Mouse (Mus musculus) heart, embryonic 11.5 days (tissue): ENCODE results near the gene Cipc. TPM values are rescaled to one million over a fixed set of nuclear protein-coding genes. Genes with fewer than 3 reads are reported as not detected.
A peak's percentile ranks its signal among the peaks of the same experiment; 100 is the strongest.

Experiments used
- ATAC-seq: fragments of 200-750 bp; cut with Nextera tagmentation; replicated peaks from 2 replicates; pipeline ENCODE4 v1.8.0; 2017; ENCODE audit warnings: moderate library complexity; ENCODE audit not compliant: insufficient number of reproducible peaks, low FRiP score, low TSS enrichment
- H3K27ac ChIP-seq: fragments of 300-500 bp; sonication (generic); 2 replicates; pipeline ENCODE4 v1.5.1; 2014; ENCODE audit warnings: mild to moderate bottlenecking, low read depth, low read length
- H3K27me3 ChIP-seq: fragments of 300-500 bp; sonication (generic); 2 replicates; pipeline ENCODE4 v1.6.1; 2014; ENCODE audit warnings: mild to moderate bottlenecking, low read length, mixed read lengths; ENCODE audit not compliant: control insufficient read depth, insufficient read depth
- H3K36me3 ChIP-seq: fragments of 300-500 bp; sonication (generic); 2 replicates; pipeline ENCODE4 v1.6.1; 2014; ENCODE audit warnings: mild to moderate bottlenecking, low read length, moderate library complexity, mixed read lengths; ENCODE audit not compliant: control insufficient read depth, insufficient read depth
- H3K4me1 ChIP-seq: fragments of 300-500 bp; sonication (generic); 2 replicates; pipeline ENCODE4 v1.6.1; 2014; ENCODE audit warnings: low read length; ENCODE audit not compliant: control insufficient read depth, insufficient read depth
- H3K4me2 ChIP-seq: fragments of 300-500 bp; sonication (generic); 2 replicates; pipeline ENCODE4 v1.6.1; 2014; ENCODE audit warnings: mild to moderate bottlenecking, moderate library complexity
- H3K4me3 ChIP-seq: fragments of 300-500 bp; sonication (generic); 2 replicates; pipeline ENCODE4 v1.5.1; 2014; ENCODE audit warnings: low read depth, low read length
- H3K9ac ChIP-seq: fragments of 300-500 bp; sonication (generic); 2 replicates; pipeline ENCODE4 v1.6.1; 2014; ENCODE audit warnings: mild to moderate bottlenecking, low read depth, low read length, moderate library complexity
- H3K9me3 ChIP-seq: fragments of 300-500 bp; sonication (generic); replicated peaks from 2 replicates; pipeline ENCODE4 v1.6.1; 2016; ENCODE audit warnings: low read length; ENCODE audit not compliant: control insufficient read depth
- WGBS: fragments of 180-500 bp; shearing (Covaris S2); extraction: QIAGEN DNeasy Blood & Tissue Kit; methylation state at CpG from one replicate; pipeline ENCODE4 v1.1.7; 2014; ENCODE audit not compliant: insufficient replicate concordance; 5-methylcytosine and 5-hydroxymethylcytosine counted together
- polyA plus RNA-seq: library from polyadenylated mRNA; unstranded; fragments of >200 nt; fragmentation: Nextera tagmentation; extraction: Ambion mirVana; gene quantifications from 2 replicates; pipeline ENCODE4 v1.2.1, GENCODE M21; 2014

The Cipc gene
- polyA plus RNA-seq, 1 experiment from 2014 or later: 26.7 TPM

DNA sequence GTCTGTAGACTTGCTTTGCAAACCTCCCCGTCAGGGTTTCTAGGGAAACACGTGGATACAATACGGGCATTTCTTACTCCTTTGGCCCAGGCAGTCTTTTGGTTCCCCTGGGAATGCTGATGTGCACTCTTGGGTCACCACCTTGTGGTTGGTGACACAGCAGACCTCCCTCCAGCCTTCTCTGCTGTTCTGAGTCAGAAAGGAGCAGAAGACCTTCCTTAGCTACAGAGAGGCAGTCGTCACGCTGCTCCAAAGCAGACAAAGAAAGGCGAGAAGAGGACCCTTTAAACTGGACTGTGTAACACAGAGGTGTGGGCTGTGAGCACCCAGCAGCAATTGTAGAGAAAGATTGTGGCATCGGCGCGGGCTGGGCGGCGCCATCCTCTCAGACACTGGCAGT is 5.7 kb upstream of the Cipc start:
- 55% methylated on average over 11 of the region's 11 CpGs for WGBS
- peak overlapping the region; percentile 18; the same call in 1 of the 2 replicates for H3K27ac ChIP-seq
- no peaks in the 10 kb centered on the region for H3K36me3 ChIP-seq
- no peak overlapping the region for H3K4me3 ChIP-seq
- H3K9me3 ChIP-seq: no peaks in the 10 kb centered on the region
- no peaks in the 10 kb centered on the region for H3K27me3 ChIP-seq
- H3K4me1 ChIP-seq: peaks cover 4% of the 10 kb centered on the region; the same call in 1 of the 2 replicates
- no peak overlapping the region for H3K4me2 ChIP-seq
- H3K9ac ChIP-seq: 0 out of 2 replicates have a peak overlapping the region, but pooled peaks have one; percentile 29
- no peak for ATAC-seq

DNA sequence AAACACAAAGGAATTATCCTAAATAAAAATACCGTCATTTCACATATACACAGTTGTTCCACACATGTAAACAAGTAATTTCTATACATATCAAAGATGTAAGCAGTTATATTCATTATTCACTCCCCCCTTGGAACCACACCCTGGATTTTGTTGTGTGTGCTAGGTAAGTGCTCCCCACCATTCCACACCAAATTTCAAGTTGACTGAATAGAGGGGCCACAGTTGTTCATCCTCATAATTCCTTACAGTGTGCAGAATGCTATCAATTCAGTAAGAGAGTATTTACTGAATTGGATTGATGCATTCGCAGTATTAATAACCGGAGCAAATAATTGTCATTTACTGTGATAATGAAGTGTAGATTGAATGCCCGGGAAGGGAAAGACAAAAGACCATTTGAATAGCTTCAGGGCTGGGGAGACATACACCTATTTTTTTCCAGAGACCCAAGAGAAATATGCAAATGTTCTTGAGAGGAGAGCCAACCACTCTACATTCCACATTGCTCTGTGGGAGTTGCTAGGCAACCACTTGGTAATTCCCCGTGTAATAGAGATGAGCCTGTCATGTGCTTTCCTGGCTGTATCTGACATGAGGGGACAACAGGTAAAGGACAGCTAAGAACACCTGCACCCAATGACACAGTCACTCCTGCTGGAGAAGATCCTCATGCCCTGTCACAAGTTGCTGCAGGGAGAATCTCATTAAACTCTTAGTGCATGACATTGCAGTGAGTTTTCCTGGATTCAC is 4.9 kb upstream of the Cipc start:
- Histone ChIP-seq H3K27ac (no peak overlapping the region), H3K4me1 (peaks cover 4% of the 10 kb centered on the region; the same call in 1 of the 2 replicates), H3K9ac (no peak overlapping the region), H3K36me3 (no peaks in the 10 kb centered on the region), H3K4me2 (peak overlapping the region; percentile 17; the same call in 1 of the 2 replicates), H3K4me3 (no peak overlapping the region), H3K9me3 (no peaks in the 10 kb centered on the region), H3K27me3 (no peaks in the 10 kb centered on the region)
- WGBS: 58% methylated on average over 5 of the region's 5 CpGs
- ATAC-seq: no peak

DNA sequence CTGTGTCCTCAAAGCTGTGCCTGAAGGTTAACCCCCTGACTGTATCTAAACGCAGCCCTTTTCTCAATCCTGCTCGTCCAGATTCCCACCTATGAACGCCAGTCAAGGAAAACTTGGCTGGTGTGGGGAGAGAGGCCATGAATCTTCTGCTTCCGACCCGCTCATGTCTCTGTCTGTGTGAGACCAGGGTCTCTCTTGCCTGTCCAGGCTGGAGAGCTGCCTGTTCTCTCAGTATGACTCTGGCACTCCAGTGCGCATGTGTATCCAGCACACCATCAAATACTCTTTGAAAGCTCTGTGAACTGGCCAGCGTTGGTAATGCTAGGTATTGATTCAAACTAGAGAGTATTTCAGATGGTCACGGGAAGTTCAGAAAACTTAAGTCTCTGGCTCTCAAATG is 3.4 kb upstream of the Cipc start:
- ATAC-seq: no peak
- Histone ChIP-seq H3K27me3 (no peaks in the 10 kb centered on the region), H3K27ac (no peak overlapping the region), H3K9ac (no peak overlapping the region), H3K4me2 (no peak overlapping the region), H3K4me3 (no peak overlapping the region), H3K4me1 (peaks cover 11% of the 10 kb centered on the region), H3K9me3 (no peaks in the 10 kb centered on the region), H3K36me3 (no peaks in the 10 kb centered on the region)
- WGBS: 87% methylated on average over 8 of the region's 8 CpGs

DNA sequence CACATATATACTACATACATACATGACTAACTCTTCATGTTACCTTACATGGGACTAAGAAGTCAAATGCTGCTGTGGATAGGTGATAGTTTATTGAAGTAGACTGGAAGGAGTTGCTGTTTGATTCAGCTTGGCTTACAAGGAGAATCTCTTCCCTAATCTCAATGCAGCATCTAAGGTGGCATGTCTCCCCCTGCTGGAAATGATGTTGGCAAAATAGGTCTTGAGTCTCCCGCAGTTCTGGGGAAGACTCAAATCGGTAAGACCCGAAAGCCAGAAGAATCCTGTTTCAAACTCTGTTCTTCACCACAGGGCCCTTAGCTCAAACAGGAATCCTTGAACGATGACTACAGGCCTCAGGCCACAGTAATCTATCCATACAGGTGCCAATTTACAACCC is 1.7 kb upstream of the Cipc start:
- Histone ChIP-seq H3K27me3 (no peaks in the 10 kb centered on the region), H3K9me3 (no peaks in the 10 kb centered on the region), H3K4me3 (no peak overlapping the region), H3K9ac (no peak overlapping the region), H3K36me3 (no peaks in the 10 kb centered on the region), H3K4me2 (no peak overlapping the region), H3K4me1 (peaks cover 21% of the 10 kb centered on the region), H3K27ac (no peak overlapping the region)
- 15% methylated on average over 4 of the region's 4 CpGs for WGBS
- no peak for ATAC-seq

DNA sequence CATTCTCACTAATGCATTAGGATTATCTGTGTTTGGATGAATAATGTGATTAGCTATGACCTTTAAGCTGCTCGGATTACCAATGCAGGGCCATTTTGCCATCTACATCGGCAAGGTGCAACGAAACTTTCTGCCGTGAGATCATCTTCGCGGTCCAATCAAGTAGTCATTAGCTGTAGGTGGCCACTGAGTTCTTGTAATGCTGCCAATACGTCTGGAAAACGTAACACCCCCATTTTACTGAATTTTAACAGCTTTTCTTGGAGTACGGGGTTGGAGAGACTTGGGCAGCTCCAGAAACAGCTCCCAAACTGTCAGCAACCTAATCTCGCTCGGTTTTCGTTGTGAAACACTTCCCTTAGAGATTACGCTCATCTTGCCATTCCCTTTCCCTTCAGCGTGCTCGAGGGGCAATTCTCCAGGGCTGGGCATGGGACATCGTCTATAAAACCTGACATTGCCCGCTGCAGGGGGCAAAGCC is 502 bp upstream of the Cipc start:
- 1% methylated on average over 17 of the region's 17 CpGs for WGBS
- Histone ChIP-seq H3K27me3 (no peaks in the 10 kb centered on the region), H3K4me2 (peak overlapping the region; percentile 93), H3K4me3 (peak overlapping the region; percentile 60), H3K9me3 (no peaks in the 10 kb centered on the region), H3K36me3 (no peaks in the 10 kb centered on the region), H3K4me1 (peaks cover 26% of the 10 kb centered on the region), H3K9ac (peak overlapping the region; percentile 95), H3K27ac (peak overlapping the region; percentile 99)
- ATAC-seq: no peak

DNA sequence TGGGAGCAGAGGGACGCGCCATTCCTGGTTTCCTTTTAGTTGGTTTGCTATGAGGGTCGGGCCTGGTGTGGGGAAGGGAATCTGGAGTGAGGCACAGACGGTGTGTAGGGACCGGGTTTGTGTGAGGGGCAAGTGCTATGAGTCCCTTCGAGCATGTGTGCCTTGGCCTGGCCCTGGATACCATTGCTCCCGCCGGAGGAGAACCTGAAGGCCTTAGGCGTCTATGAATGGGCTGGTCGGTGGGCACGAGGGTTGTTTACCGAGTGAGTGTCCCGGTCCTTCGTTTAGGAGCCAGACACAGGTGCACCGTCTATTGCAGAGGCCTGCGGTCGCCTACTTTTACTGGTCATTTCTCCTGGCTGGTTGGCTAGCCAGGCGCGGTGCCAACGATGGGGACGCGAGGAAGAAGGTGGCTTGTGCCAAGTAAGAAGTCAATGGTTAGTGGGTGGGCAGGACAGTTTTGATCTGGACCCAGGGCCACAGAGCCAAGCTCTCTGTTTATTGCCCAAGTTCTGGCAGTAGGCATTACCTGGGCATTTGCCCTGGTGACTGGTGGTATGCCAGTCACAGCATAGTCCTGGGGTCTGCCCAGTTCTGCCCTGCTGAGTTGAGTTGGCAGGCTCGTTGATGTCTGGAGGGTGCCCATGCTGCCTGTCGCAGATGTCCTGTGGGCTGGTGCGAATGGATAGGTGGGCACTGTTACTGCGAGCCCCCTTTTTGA is 998 bp downstream of the Cipc start:
- H3K4me3 ChIP-seq: peak overlapping the region; percentile 60
- peak overlapping the region; percentile 99 for H3K27ac ChIP-seq
- peak overlapping the region; percentile 88 for H3K9ac ChIP-seq
- H3K36me3 ChIP-seq: peaks cover 1% of the 10 kb centered on the region; the same call in 1 of the 2 replicates
- peak; percentile 29; the same call in 1 of the 2 replicates for ATAC-seq
- peak overlapping the region; percentile 93 for H3K4me2 ChIP-seq
- peaks cover 22% of the 10 kb centered on the region for H3K4me1 ChIP-seq
- WGBS: 22% methylated on average over 26 of the region's 26 CpGs
- H3K9me3 ChIP-seq: no peaks in the 10 kb centered on the region
- no peaks in the 10 kb centered on the region for H3K27me3 ChIP-seq

DNA sequence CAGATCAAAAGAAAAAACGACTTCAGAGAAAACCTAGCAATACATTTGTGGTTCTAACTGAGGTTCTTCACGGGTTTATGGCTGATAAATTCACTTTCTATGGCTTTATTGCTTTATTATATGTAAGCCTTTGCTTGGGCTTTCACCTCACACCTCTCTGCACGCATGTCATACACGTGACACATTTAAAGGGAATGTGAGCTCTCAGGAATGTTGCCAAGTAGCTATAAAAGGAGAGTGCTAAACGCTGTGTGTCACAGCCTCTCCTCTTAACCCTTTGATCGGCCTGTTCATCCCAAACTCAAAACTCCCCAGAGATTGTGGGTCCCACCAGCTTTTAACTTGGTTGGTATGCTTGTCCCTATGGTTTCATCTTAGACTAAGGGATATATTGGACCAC is 1.8 kb downstream of the Cipc start:
- Histone ChIP-seq H3K9me3 (no peaks in the 10 kb centered on the region), H3K27ac (peak overlapping the region; percentile 99; the same call in 1 of the 2 replicates), H3K36me3 (peaks cover 3% of the 10 kb centered on the region; the same call in 1 of the 2 replicates), H3K27me3 (no peaks in the 10 kb centered on the region), H3K9ac (no peak overlapping the region), H3K4me2 (peak overlapping the region; percentile 93), H3K4me1 (peaks cover 22% of the 10 kb centered on the region), H3K4me3 (peak overlapping the region; percentile 60; the same call in 1 of the 2 replicates)
- WGBS: 41% methylated on average over 6 of the region's 6 CpGs
- no peak for ATAC-seq

DNA sequence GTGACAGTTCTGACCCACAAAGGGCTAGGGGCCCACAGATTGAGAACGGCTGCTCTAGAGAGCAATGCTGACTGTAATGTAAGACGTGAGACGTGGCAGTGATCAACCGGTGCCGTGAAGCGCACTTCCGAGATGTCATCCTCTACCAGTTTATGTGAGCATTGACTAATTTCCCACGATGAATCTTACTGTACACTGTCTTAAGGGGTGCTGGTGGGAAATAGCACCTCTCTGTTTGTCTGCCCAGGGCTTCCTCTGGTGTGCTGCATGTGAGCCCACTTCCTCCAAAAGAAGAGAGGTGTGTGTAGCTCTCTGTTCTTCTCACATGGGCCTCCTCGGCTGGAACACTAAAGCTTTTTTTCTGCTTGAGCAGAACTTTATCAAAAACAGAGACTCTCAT is 2.7 kb downstream of the Cipc start:
- 82% methylated on average over 9 of the region's 9 CpGs for WGBS
- Histone ChIP-seq H3K4me3 (no peak overlapping the region), H3K27ac (peak overlapping the region; percentile 55; the same call in 1 of the 2 replicates)

More for the DNA sequence above, 2.7 kb downstream of the Cipc start:
- H3K4me1 ChIP-seq: peaks cover 22% of the 10 kb centered on the region
- no peaks in the 10 kb centered on the region for H3K9me3 ChIP-seq
- 0 out of 2 replicates have a peak overlapping the region, but pooled peaks have one; percentile 10 for H3K9ac ChIP-seq
- peaks cover 6% of the 10 kb centered on the region; the same call in 1 of the 2 replicates for H3K36me3 ChIP-seq
- no peaks in the 10 kb centered on the region for H3K27me3 ChIP-seq
- no peak overlapping the region for H3K4me2 ChIP-seq
- no peak for ATAC-seq
